Mouse (Mus musculus) cerebellum, adult 11-12 months (tissue): ENCODE measurements at regions not wholly inside any gene's neighbourhood (a gene's known extent, or its start where the extent isn't known, plus 50 kb on each side); places are given as distances from the start of the nearest gene placed in this dataset.

ENCODE experiments used
- DNase-seq: peaks from one replicate; pipeline ENCODE4 v3.0.0; 2022

GRCm38 (mm10) chr3:48911758-48912157, 845.4 kb downstream of the Pcdh18 start:
- DNase-seq = no peak

- DNase-seq = no peak
These were observed 866.7 kb downstream of the Pcdh18 start for GRCm38 (mm10) chr3:48890403-48890802.

- DNase-seq = no peak
These were observed 869.2 kb downstream of the Pcdh18 start for GRCm38 (mm10) chr3:48887885-48888284.

GRCm38 (mm10) chr3:48869527-48869926, 887.6 kb downstream of the Pcdh18 start:
- no peak for DNase-seq

GRCm38 (mm10) chr3:48846049-48846653, 911.0 kb downstream of the Pcdh18 start:
- peak; percentile 6 for DNase-seq

- no peak for DNase-seq
These were observed 916.4 kb downstream of the Pcdh18 start for GRCm38 (mm10) chr3:48840692-48841091.

GRCm38 (mm10) chr3:48823360-48823759, 933.8 kb downstream of the Pcdh18 start:
- DNase-seq = no peak

GRCm38 (mm10) chr3:48804398-48804797, 952.7 kb downstream of the Pcdh18 start:
- DNase-seq = no peak

- DNase-seq = no peak
These were observed 985.4 kb downstream of the Pcdh18 start for GRCm38 (mm10) chr3:48771709-48772108.
